Mouse (Mus musculus) lung, adult 2 months (tissue): ENCODE measurements around the gene Scrg1.

Experiments used
- CTCF ChIP-seq: fragments of 200-500 bp; IDR thresholded peaks from 2 replicates; pipeline ENCODE4 v1.5.1; 2011; ENCODE audit warnings: mild to moderate bottlenecking, low read length, control low read depth; ENCODE audit not compliant: insufficient read depth
- POLR2A ChIP-seq: fragments of 200-500 bp; IDR thresholded peaks from 2 replicates; pipeline ENCODE4 v1.6.1; 2011; ENCODE audit warnings: low read depth, mild to moderate bottlenecking, control low read depth, low read length, borderline replicate concordance; ENCODE audit errors: extremely low read depth

DNA sequence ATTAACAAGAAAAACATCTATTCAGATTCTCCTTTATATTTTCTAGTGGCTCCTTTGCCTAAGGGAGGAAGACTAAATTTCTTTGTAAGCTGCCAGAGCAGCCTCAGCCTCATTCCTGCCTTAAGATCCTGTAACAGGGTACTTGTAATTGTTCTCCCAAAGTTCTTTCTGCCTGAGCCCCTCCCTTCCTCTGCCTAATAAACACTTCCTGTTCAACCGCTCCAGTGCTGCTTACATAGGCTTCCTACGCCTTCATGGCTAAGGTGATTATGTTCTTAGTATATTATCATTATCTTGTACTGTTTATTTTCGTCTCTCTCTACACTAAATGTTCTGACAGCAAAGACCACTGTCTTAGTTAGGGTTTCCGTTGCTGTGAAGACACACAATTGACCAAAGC lies 52.9 kb downstream of the Scrg1 start:
- TF ChIP-seq POLR2A (no peak), CTCF (no peak)
